Mouse (Mus musculus) embryonic facial prominence, embryonic 15.5 days (tissue): ENCODE measurements around the gene Trim29. TPM values are rescaled to one million over a fixed set of nuclear protein-coding genes. Genes with fewer than 3 reads are reported as not detected.

ENCODE experiments used
- ATAC-seq: fragments of 200-750 bp; cut with Nextera tagmentation; 2 replicates; pipeline ENCODE4 v1.8.0; 2017; ENCODE audit warnings: low read depth, moderate TSS enrichment; ENCODE audit not compliant: insufficient number of reproducible peaks, low FRiP score, low TSS enrichment
- H3K27ac ChIP-seq: fragments of 300-500 bp; sonication (generic); replicated peaks from 2 replicates; pipeline ENCODE4 v1.5.1; 2015; ENCODE audit warnings: mild to moderate bottlenecking, inconsistent platforms
- H3K27me3 ChIP-seq: fragments of 300-500 bp; sonication (generic); 2 replicates; pipeline ENCODE4 v1.6.1; 2015; ENCODE audit warnings: inconsistent platforms
- H3K36me3 ChIP-seq: fragments of 300-500 bp; sonication (generic); 2 replicates; pipeline ENCODE4 v1.6.1; 2015; ENCODE audit warnings: mild to moderate bottlenecking, inconsistent platforms
- H3K4me1 ChIP-seq: fragments of 300-500 bp; sonication (generic); 2 replicates; pipeline ENCODE4 v1.6.1; 2015; ENCODE audit warnings: inconsistent platforms
- H3K4me2 ChIP-seq: fragments of 300-500 bp; sonication (generic); replicated peaks from 2 replicates; pipeline ENCODE4 v1.6.1; 2015; ENCODE audit warnings: mild to moderate bottlenecking, inconsistent platforms
- H3K4me3 ChIP-seq: fragments of 300-500 bp; sonication (generic); replicated peaks from 2 replicates; pipeline ENCODE4 v1.5.1; 2015; ENCODE audit warnings: mild to moderate bottlenecking, inconsistent platforms
- H3K9ac ChIP-seq: fragments of 300-500 bp; sonication (generic); 2 replicates; pipeline ENCODE4 v1.6.1; 2015; ENCODE audit warnings: inconsistent platforms
- H3K9me3 ChIP-seq: fragments of 300-500 bp; sonication (generic); replicated peaks from 2 replicates; pipeline ENCODE4 v1.6.1; 2016; ENCODE audit warnings: inconsistent platforms
- WGBS: fragments of 180-500 bp; shearing (Covaris S2); methylation state at CpG from one replicate; pipeline ENCODE4 v1.1.7; 2015; 5-methylcytosine and 5-hydroxymethylcytosine counted together
- polyA plus RNA-seq: library from polyadenylated mRNA; unstranded; fragments of >200 nt; fragmentation: Nextera tagmentation; extraction: Ambion mirVana; gene quantifications from 2 replicates; pipeline ENCODE4 v1.2.1, GENCODE M21; 2015

Gene Trim29
- polyA plus RNA-seq, result 131 and 142 TPM in 2 replicates

DNA sequence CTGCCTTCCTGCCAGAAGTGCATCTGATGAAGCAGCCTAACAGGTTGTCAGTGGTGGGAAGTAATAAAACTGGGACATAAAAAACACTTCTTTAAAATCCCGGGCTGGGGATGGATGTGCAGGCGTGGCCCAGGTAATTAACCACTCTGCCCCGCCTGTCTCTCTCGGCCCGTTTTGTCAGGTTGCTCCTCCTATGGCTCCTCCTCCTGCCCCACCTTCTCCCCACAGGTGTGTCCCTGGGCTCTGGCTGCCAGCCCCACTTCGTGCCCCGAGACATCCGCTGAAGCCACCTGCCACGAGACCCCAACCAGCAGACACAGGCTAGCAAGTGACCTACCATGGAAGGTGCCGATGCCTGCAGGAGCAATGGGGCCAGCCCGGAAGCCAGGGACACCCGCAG is at the start of gene Trim29:
Trim29 (plus strand) TSS at position 311 of the 400 bp plus-strand sequence.
- 0 out of 2 replicates have a peak, but pooled peaks have one; percentile 29 for ATAC-seq
- WGBS, result 49% methylated on average over 12 of the region's 12 CpGs
- Histone ChIP-seq H3K36me3 (no peaks in the 10 kb centered on the region), H3K27ac (peak within 1 kb of the TSS; percentile 63), H3K4me2 (peak within 1 kb of the TSS; percentile 39), H3K9me3 (no peaks in the 10 kb centered on the region), H3K4me3 (peak within 1 kb of the TSS; percentile 41), H3K27me3 (no peaks in the 10 kb centered on the region), H3K9ac (peak within 1 kb of the TSS; percentile 15), H3K4me1 (no peaks in the 10 kb centered on the region)

DNA sequence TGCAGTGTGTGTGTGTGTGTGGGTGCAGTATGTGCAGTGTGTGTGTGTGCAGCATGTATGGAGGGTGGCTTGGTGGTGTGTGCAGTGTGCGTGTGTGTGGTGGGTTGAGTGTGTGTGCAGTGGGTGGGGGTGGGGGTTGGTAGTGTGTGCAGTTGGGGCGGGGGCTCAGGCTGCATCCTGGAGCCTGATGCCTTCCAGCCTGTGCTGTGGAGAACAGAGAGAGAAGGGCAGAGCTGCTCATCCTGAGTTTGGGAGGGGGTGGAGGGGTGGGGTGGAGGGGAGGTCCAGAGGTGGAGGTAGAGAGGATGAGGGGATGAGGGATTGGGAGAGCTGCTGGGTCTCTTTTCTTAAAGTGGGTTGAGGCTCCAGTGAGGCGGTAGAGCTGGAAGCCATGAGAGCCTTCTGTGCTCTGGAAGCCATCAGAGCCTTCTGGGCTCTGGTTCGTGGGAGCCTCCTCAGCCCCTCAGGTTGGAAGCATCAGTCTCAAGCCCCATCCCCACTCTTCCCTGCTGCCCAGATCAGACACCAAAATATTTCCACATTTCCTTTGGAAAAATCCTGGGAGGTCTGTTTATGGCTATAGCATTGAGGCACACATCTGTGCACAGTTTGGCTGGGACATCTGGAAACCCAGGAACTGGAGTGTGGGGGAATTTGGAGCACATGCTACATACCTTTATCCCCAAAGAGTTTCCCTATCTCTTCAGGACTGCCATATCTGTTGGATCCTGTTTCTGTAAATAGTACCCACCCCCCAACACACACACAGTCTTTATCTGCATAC is 49.3 kb upstream of the Trim29 start:
- H3K4me1 ChIP-seq, result peaks cover 58% of the 10 kb centered on the region
- no peaks in the 10 kb centered on the region for H3K36me3 ChIP-seq
- peak overlapping the region; percentile 19 for H3K4me2 ChIP-seq
- peak; percentile 74 for ATAC-seq
- H3K9me3 ChIP-seq, result no peaks in the 10 kb centered on the region
- H3K4me3 ChIP-seq, result no peak overlapping the region
- H3K27ac ChIP-seq, result peak overlapping the region; percentile 93
- WGBS, result 23% methylated on average over 4 of the region's 4 CpGs
- H3K27me3 ChIP-seq, result no peaks in the 10 kb centered on the region
- H3K9ac ChIP-seq, result no peak overlapping the region

DNA sequence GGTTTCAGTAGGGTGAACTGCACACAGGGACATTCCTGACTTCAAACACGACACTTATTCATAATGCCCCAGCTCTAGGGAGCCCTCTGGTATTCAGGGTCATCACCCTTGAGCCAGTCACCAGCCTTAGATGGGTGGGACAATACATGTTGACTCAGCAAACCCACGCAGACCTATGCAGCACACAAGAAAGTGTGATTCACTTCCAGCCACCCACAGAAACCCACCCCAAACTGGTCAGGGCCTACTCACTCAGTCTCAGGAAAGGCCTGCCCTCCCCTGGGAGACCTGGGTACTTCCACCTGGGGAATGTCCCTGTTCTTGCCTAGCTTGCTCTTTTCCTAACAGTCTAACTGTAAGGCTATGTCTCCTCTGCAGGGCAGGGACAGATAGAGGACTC is 48.7 kb upstream of the Trim29 start:
- H3K4me1 ChIP-seq, result peaks cover 58% of the 10 kb centered on the region
- H3K4me2 ChIP-seq, result no peak overlapping the region
- H3K27ac ChIP-seq, result peak overlapping the region; percentile 93
- H3K4me3 ChIP-seq, result no peak overlapping the region
- ATAC-seq, result 0 out of 2 replicates have a peak, but pooled peaks have one; percentile 1
- WGBS, result 29% methylated on average over 2 of the region's 2 CpGs
- no peaks in the 10 kb centered on the region for H3K9me3 ChIP-seq
- H3K9ac ChIP-seq, result no peak overlapping the region
- no peaks in the 10 kb centered on the region for H3K36me3 ChIP-seq
- no peaks in the 10 kb centered on the region for H3K27me3 ChIP-seq

DNA sequence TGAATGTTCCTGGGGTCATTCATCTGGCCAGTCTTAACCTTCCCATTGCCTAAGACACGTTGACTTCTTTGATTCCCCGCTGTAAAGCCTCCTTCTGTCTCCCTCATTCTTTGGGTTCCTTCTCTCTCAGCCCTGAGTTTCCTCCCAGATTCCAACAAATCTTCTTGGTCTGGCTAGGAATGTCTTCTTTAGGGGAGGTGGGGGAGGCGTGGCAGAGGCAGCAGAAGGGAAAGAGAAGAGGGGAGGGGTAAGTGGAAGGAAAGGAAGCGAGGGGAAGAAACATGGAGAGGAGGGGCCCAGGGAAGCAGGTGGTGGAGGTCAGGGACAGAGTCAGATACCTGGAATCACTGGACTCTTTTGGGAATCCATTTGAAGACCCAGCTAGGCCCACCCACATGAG is 48.3 kb upstream of the Trim29 start:
- no peak overlapping the region for H3K9ac ChIP-seq
- H3K4me3 ChIP-seq, result no peak overlapping the region
- no peaks in the 10 kb centered on the region for H3K9me3 ChIP-seq
- no peaks in the 10 kb centered on the region for H3K27me3 ChIP-seq
- H3K27ac ChIP-seq, result peak overlapping the region; percentile 93
- peaks cover 57% of the 10 kb centered on the region for H3K4me1 ChIP-seq
- no peaks in the 10 kb centered on the region for H3K36me3 ChIP-seq
- ATAC-seq, result no peak
- 35% methylated on average over 4 of the region's 4 CpGs for WGBS
- no peak overlapping the region for H3K4me2 ChIP-seq

DNA sequence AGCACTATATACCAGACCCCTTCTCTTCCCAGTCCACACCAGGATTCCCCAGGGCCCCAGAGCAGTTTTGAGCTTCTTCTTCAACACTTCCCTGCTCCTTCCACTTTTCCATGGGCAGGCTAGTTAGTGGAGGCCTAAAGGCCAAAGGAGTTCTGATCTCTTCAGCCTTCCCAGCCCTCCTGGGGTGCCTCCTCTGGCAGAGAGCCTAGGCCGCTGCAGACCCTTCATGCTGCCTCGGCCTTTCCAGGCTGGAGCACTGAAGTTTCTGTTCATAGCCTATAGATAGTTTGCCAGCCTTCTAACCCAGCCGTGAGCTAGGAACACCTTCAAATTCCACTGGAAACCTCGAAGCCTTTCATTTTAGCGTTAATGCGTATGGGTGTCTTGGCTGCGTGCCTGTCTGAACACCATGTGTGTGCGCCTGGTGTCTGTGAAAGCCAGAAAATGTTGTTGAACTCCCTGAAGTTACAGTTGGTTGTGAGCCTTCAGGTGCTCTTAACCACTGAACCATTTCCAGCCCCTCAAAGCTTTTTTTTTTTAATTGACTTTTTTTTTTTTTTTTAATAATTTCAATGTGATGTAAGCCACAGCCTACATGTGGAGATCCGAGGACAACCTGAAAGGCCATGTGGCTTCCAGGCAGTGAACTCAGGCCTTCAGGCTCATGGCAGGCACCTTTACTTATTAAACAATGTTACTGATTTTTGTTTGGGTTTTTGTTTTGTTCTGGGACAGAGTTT is 47.7 kb upstream of the Trim29 start:
- H3K9ac ChIP-seq, result no peak overlapping the region

DNA sequence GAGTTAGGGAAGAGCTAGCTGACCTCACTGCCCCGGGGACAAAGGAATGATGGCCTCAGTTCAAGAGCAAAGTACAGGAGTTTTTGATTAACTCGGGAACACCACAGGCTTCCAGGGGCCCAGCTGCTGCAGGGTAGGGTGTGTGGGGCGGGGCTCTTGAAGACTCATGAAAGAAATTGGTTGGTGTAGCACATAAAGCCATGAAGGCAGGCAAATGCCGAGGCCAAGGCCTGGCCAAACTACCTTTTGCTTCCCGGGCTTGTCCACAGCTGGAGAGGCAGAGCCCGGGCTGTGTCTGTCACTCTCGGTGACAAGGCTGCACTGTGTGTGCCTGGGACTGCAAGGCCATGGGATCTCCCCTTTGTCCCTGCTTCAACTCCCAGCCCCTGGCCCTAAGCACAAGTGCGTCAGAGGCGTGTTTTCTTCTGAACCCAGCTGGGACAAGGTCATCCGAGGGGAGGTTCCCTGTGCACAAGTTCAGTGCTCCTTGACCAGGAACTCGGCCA is 46.6 kb upstream of the Trim29 start:
- Histone ChIP-seq H3K27me3 (no peaks in the 10 kb centered on the region), H3K36me3 (no peaks in the 10 kb centered on the region), H3K27ac (peak overlapping the region; percentile 93), H3K9me3 (no peaks in the 10 kb centered on the region), H3K4me3 (no peak overlapping the region), H3K4me2 (no peak overlapping the region), H3K4me1 (peaks cover 54% of the 10 kb centered on the region), H3K9ac (no peak overlapping the region)
- WGBS, result 18% methylated on average over 11 of the region's 11 CpGs
- ATAC-seq, result no peak

More for the DNA sequence above, 47.7 kb upstream of the Trim29 start:
- no peak overlapping the region for H3K4me2 ChIP-seq
- 26% methylated on average over 9 of the region's 9 CpGs for WGBS
- no peaks in the 10 kb centered on the region for H3K36me3 ChIP-seq
- no peak overlapping the region for H3K4me3 ChIP-seq
- no peaks in the 10 kb centered on the region for H3K9me3 ChIP-seq
- H3K27ac ChIP-seq, result peak overlapping the region; percentile 93
- ATAC-seq, result no peak
- peaks cover 54% of the 10 kb centered on the region for H3K4me1 ChIP-seq
- no peaks in the 10 kb centered on the region for H3K27me3 ChIP-seq

- Histone ChIP-seq H3K36me3 (no peaks in the 10 kb centered on the region), H3K4me3 (no peak overlapping the region), H3K9me3 (no peaks in the 10 kb centered on the region), H3K9ac (no peak overlapping the region), H3K27me3 (no peaks in the 10 kb centered on the region), H3K4me2 (no peak overlapping the region), H3K27ac (peak overlapping the region; percentile 93; the same call in 1 of the 2 replicates), H3K4me1 (peaks cover 48% of the 10 kb centered on the region)
- 41% methylated on average over 9 of the region's 9 CpGs for WGBS
- no peak for ATAC-seq
Observed at GRCm38 (mm10) chr9:43265194-43265593, 45.5 kb upstream of the Trim29 start.

GRCm38 (mm10) chr9:43267357-43267756 is 43.3 kb upstream of the Trim29 start:
- Histone ChIP-seq H3K4me2 (no peak overlapping the region), H3K4me3 (no peak overlapping the region), H3K9ac (no peak overlapping the region), H3K36me3 (no peaks in the 10 kb centered on the region), H3K27ac (no peak overlapping the region), H3K9me3 (no peaks in the 10 kb centered on the region), H3K4me1 (peaks cover 45% of the 10 kb centered on the region), H3K27me3 (peaks cover 15% of the 10 kb centered on the region)
- ATAC-seq, result no peak
- WGBS, result 69% methylated on average over 8 of the region's 8 CpGs

GRCm38 (mm10) chr9:43269166-43269565 is 41.5 kb upstream of the Trim29 start:
- peaks cover 15% of the 10 kb centered on the region for H3K27me3 ChIP-seq
- no peak overlapping the region for H3K4me2 ChIP-seq
- H3K36me3 ChIP-seq, result no peaks in the 10 kb centered on the region
- no peak overlapping the region for H3K4me3 ChIP-seq
- no peaks in the 10 kb centered on the region for H3K9me3 ChIP-seq
- H3K9ac ChIP-seq, result no peak overlapping the region
- H3K4me1 ChIP-seq, result peaks cover 33% of the 10 kb centered on the region
- WGBS, result 24% methylated on average over 8 of the region's 8 CpGs
- H3K27ac ChIP-seq, result no peak overlapping the region
- no peak for ATAC-seq

GRCm38 (mm10) chr9:43270723-43271252 is 39.9 kb upstream of the Trim29 start:
- Histone ChIP-seq H3K4me2 (peak overlapping the region; percentile 25), H3K9ac (no peak overlapping the region), H3K27ac (no peak overlapping the region), H3K9me3 (no peaks in the 10 kb centered on the region), H3K27me3 (peaks cover 15% of the 10 kb centered on the region), H3K4me3 (no peak overlapping the region), H3K36me3 (no peaks in the 10 kb centered on the region), H3K4me1 (peaks cover 22% of the 10 kb centered on the region)
- 10% methylated on average over 17 of the region's 17 CpGs for WGBS
- no peak for ATAC-seq
